Mouse (Mus musculus) thymus, adult 2 months (tissue): Measurements from ENCODE around the gene Fam89a. TPM values are rescaled to one million over a fixed set of nuclear protein-coding genes. Genes with fewer than 3 reads are reported as not detected.
A peak's percentile ranks its signal among the peaks of the same experiment; 100 is the strongest.

ENCODE experiments used
- DNase-seq: peaks from one replicate; pipeline ENCODE4 v3.0.0; 2021
- H3K27ac ChIP-seq: fragments of 200-500 bp; 2 replicates; pipeline ENCODE4 v1.5.1; 2012; ENCODE audit warnings: low read length, control low read depth; ENCODE audit not compliant: control insufficient read depth, insufficient read depth
- H3K27me3 ChIP-seq: fragments of 200-500 bp; 2 replicates; pipeline ENCODE4 v1.6.1; 2012; ENCODE audit warnings: mild to moderate bottlenecking, low read length, moderate library complexity, mixed read lengths; ENCODE audit not compliant: control insufficient read depth, insufficient read depth
- H3K36me3 ChIP-seq: fragments of 200-500 bp; 2 replicates; pipeline ENCODE4 v1.6.1; 2012; ENCODE audit warnings: mild to moderate bottlenecking, low read length, moderate library complexity; ENCODE audit not compliant: control insufficient read depth, insufficient read depth
- H3K4me1 ChIP-seq: fragments of 200-500 bp; replicated peaks from 2 replicates; pipeline ENCODE4 v1.6.1; 2012; ENCODE audit warnings: low read length; ENCODE audit not compliant: control insufficient read depth, insufficient read depth
- H3K4me3 ChIP-seq: fragments of 200-500 bp; 2 replicates; pipeline ENCODE4 v1.5.1; 2012; ENCODE audit warnings: mild to moderate bottlenecking, low read length, control low read depth, moderate library complexity; ENCODE audit not compliant: control insufficient read depth, insufficient read depth
- CTCF ChIP-seq: fragments of 200-500 bp; IDR thresholded peaks from 2 replicates; pipeline ENCODE4 v1.5.1; 2012; ENCODE audit warnings: mild to moderate bottlenecking, control low read depth, low read length, moderate library complexity, borderline replicate concordance; ENCODE audit not compliant: control insufficient read depth, poor library complexity, insufficient read depth; ENCODE audit errors: extremely low read depth
- POLR2A ChIP-seq: fragments of 200-500 bp; IDR thresholded peaks from 2 replicates; pipeline ENCODE4 v1.6.1; 2012; ENCODE audit warnings: mild to moderate bottlenecking, low read length, control low read depth, moderate library complexity; ENCODE audit not compliant: control insufficient read depth, poor library complexity, insufficient read depth; ENCODE audit errors: extremely low read depth
- WGBS: fragments of 180-500 bp; shearing (Covaris S2); methylation state at CpG from one replicate; pipeline ENCODE4 v1.1.7; 2018; 5-methylcytosine and 5-hydroxymethylcytosine counted together
- polyA plus RNA-seq: library from polyadenylated mRNA; depleted of rRNA; stranded (reverse); fragments of >200 nt; gene quantifications from 2 replicates; pipeline ENCODE4 v1.2.3, GENCODE M21; 2012

Fam89a gene
- polyA plus RNA-seq, 1 experiment: 15.5 TPM

DNA sequence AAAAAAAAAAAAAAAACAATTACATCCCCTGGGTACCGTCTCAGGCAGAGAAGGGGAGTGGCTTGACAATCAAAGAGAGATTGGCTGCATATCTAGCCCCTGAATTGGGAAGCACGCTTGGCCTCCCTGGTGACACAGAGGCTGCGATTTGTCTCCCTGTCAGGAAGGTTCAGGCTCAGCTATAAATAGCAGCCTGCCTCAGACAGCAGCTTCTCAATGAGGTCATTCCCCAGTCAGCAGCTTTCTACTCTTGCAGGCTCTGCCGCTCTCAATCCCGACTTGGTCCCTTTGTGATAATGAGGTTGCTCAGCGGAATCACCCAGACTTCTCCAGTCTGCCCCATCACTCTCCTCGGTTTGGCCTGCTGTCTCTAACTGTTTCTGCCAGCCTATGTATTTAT is 28.6 kb upstream of the Fam89a start:
- H3K27ac ChIP-seq: no peak overlapping the region

DNA sequence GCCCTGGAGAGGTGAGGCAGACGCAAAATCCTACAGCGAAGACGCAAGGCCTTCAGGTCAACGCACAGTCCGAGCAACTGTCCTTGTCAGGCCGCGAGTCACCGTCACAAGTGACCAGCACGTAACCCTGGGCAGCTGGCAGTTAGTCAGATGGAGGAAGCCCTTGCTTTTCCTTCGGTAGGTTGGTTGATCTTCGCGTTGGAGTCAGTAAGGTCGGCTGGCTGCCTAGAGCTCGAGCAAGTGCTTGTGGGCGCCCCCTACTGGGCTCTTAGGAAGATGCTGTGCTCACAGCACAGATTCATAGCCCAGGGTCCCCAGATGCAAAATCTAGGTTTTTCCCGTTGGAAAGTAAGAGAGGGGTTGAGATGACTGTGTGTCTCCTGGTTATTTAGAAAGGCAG is 24.1 kb upstream of the Fam89a start:
- TF ChIP-seq CTCF: peak; percentile 94
- no peak for TF ChIP-seq POLR2A
- Histone ChIP-seq H3K4me3 (no peak overlapping the region), H3K4me1 (no peaks in the 10 kb centered on the region), H3K36me3 (no peaks in the 10 kb centered on the region), H3K27me3 (no peaks in the 10 kb centered on the region), H3K27ac (no peak overlapping the region)
- DNase-seq: peak; percentile 66
- 24% methylated on average over 16 of the region's 16 CpGs for whole genome bisulfite sequencing

More for the DNA sequence above, 28.6 kb upstream of the Fam89a start:
- Histone ChIP-seq H3K4me1 (no peaks in the 10 kb centered on the region), H3K27me3 (no peaks in the 10 kb centered on the region), H3K36me3 (no peaks in the 10 kb centered on the region), H3K4me3 (no peak overlapping the region)
- no peak for DNase-seq
- TF ChIP-seq CTCF (no peak), POLR2A (no peak)
- 19% methylated on average over 7 of the region's 7 CpGs for WGBS

DNA sequence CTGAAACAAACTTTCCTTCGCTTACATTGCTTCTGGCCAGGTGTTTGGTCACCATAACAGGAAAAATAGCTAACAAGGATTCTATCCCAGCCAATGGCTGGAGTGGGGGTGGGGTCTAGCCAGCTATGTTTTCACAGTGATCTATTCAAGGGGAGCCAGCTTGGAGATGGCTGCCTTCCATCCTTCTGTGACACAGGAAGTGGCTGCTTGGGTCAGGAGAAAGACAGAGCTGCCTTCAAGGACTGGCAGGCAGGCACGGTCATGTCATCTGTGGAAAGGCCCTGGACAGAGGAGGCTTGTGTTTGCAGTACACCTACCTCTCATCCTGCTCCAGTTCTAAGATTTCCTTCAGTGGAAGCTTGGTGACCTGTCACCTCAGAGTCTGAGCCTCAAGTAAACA is 20.8 kb upstream of the Fam89a start:
- H3K4me1 ChIP-seq: no peaks in the 10 kb centered on the region
- H3K4me3 ChIP-seq: no peak overlapping the region
- TF ChIP-seq CTCF: no peak
- TF ChIP-seq POLR2A: no peak
- no peaks in the 10 kb centered on the region for H3K27me3 ChIP-seq
- no peaks in the 10 kb centered on the region for H3K36me3 ChIP-seq
- no peak overlapping the region for H3K27ac ChIP-seq
- no peak for DNase-seq
- 83% methylated on average over 2 of the region's 2 CpGs for WGBS

DNA sequence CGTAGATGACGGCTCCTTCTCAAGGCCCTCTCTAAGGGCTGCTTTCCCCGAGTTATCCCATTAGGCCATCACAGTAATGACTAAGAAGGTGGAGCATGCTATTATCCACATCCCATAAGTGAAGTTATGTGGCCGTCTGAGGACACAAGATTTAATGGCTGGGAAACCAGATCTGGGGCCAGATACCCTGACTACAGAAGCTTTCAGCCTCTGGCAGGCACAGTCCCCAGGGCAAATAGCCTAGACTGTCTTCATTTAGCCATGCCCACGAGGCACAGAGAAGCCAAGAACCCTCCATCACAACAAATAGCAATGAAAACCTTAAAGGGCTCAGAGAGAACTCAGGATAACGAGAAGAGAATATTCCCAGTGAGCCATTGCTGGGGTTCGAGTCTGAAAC is 11.4 kb upstream of the Fam89a start:
- Histone ChIP-seq H3K4me3 (no peak overlapping the region), H3K27ac (no peak overlapping the region), H3K27me3 (no peaks in the 10 kb centered on the region), H3K36me3 (no peaks in the 10 kb centered on the region), H3K4me1 (no peaks in the 10 kb centered on the region)
- WGBS: 83% methylated on average over 7 of the region's 7 CpGs
- TF ChIP-seq CTCF (no peak), POLR2A (no peak)
- DNase-seq: no peak

DNA sequence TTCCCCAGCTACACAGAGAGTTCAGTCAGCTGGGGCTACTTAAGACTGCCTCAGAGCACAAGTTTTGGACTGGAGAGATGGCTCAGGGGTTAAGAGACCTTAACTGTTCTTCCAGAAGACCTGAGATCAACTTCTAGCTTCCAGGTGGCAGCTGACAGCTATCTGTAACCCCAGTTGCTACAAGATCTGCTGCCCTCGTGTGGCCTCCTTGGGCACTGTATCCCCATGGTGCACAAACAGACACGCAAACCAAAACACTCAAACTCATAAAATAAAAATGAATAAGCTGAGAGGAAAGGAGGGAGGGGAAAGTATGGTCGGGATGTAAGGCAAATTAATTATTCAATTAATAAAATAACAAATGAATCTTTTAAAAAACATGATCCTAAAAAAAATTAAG is 6.9 kb upstream of the Fam89a start:
- Histone ChIP-seq H3K4me3 (no peak overlapping the region), H3K4me1 (no peaks in the 10 kb centered on the region), H3K36me3 (no peaks in the 10 kb centered on the region), H3K27me3 (no peaks in the 10 kb centered on the region; the same call in 1 of the 2 replicates), H3K27ac (no peak overlapping the region)
- 34% methylated on average over 3 of the region's 3 CpGs for WGBS
- peak; percentile 54 for DNase-seq
- TF ChIP-seq CTCF (no peak; the same call in 1 of the 2 replicates), POLR2A (no peak)

DNA sequence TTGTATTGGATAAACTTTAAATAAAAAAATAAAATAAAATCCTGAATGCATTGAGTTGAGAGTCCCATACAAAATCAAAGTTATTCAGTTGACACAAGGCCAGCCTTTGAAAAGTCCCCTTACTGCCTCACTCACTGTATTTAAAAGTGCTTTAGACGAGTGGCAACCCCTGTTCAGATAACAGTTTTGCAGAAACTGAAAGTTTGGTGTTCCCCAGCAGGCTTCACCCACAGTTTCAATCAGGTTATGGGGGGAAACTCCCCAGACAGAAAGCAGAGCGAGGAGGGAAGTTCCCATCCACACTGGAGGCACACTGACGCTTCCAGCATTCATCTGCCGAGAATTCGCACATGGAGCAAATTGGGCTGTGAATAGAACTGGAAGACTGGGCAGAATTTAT is 5.0 kb upstream of the Fam89a start:
- DNase-seq: no peak
- H3K4me1 ChIP-seq: peaks cover 5% of the 10 kb centered on the region; the same call in 1 of the 2 replicates
- WGBS: 52% methylated on average over 5 of the region's 5 CpGs
- TF ChIP-seq CTCF (no peak), POLR2A (no peak)
- peaks cover 6% of the 10 kb centered on the region; the same call in 1 of the 2 replicates for H3K27me3 ChIP-seq
- no peaks in the 10 kb centered on the region for H3K36me3 ChIP-seq
- H3K4me3 ChIP-seq: no peak overlapping the region
- H3K27ac ChIP-seq: no peak overlapping the region

DNA sequence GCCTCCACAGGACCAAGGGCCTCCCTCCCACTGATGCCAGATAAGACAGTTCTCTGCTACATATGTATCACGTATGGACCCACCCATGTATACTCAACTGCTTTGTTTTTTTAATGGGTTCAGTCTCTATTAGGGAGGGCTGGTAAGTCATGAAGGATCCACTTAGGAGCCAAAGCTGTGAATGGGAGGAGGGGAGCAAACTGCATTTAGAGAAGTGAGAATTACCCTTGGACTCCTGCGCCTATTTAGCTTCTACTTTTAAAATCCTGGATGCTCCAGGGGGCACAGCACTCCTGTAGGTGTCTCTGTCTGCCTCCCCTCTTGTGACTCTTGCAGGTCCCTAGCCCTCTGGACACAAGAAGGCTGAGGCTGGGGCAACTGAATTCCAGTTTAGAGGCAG is 4.5 kb upstream of the Fam89a start:
- Histone ChIP-seq H3K27me3 (peaks cover 9% of the 10 kb centered on the region; the same call in 1 of the 2 replicates), H3K36me3 (no peaks in the 10 kb centered on the region), H3K27ac (no peak overlapping the region), H3K4me3 (no peak overlapping the region), H3K4me1 (peaks cover 5% of the 10 kb centered on the region; the same call in 1 of the 2 replicates)
- 76% methylated on average over 2 of the region's 2 CpGs for WGBS
- no peak for DNase-seq
- no peak for TF ChIP-seq POLR2A
- no peak for TF ChIP-seq CTCF
